Mouse (Mus musculus): ENCODE data around the gene St3gal3. TPM values are rescaled to one million over a fixed set of nuclear protein-coding genes. Genes with fewer than 3 reads are reported as not detected.

St3gal3 gene
- polyA plus RNA-seq, 1 experiment, result 34.3 TPM

DNA sequence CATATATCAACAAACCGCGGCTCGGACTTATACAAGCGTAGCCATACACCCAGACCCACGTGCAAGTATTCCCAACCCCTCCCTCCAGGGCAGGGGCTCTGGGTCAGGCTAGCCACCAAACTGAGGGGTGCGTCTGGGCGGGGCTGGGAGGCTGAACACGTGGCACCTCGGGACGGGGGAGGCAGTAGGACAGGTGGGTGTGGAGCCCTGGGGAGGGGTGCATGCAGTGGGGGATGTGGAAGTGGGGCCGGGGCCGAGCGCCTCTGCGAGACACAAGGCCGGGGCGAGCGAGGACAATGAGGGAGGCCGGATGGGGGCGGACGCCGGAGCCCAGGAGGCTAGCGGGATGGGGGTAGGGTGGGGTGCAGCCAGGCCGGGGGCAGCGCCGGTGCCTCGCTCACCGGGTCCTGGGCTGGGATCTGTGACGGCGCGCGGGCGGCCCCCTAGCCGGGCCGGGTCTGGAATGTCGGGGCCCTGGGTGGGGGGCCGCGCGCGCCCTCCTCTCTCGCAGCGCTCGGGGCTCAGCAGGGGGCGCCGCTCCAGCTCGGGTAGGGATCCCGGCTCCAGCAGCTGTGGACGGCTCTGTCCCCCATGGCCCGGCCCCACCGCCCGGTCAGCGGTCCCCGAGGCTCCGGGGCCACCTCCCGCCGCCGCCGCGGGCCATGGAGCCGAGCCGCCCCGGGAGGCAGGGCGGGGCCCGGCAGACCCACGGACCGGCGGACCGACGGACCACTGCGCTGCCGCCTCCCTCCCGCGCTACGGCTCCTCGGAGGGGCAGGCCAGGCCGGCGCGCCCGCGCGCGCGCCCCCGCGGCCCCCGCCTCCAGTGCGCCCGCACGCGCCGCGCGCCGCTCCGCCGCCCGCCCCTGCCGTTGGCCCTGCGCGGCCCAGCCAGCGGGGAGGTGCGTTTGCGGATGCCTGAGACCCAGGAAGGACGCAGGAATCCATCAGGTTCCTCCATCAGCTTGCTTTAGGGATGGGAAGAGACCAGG lies 251.7 kb downstream of the St3gal3 start, which contains the start of gene B4galt2:
TSS of gene B4galt2 (minus strand) at position 787 of the 991 bp plus-strand sequence.
- Histone ChIP-seq H3K4me1 (ENCODE audit: control insufficient read depth, insufficient read depth, insufficient read length, low read length) (peaks cover 8% of the 10 kb centered on the region), H3K27ac (replicated peaks; ENCODE audit: low read depth, low read length) (no peak within 1 kb of the TSS), H3K4me3 (ENCODE audit: insufficient read depth, low read depth, low read length) (peak within 1 kb of the TSS; percentile 66)

Other genes with a start within 250 kb of the St3gal3 start
- gene Atp6v0b, start 247.6 kb downstream of the St3gal3 start, polyA plus RNA-seq (2012; ENCODE audit: insufficient read depth, insufficient read length, missing spikeins), result 145 and 164 TPM in 2 replicates
- 1.7 and 4.4 TPM in 2 replicates for gene Dph2, start 242.9 kb downstream of the St3gal3 start, polyA plus RNA-seq (2012; ENCODE audit: insufficient read depth, insufficient read length, missing spikeins)
- gene Ipo13, start 219.9 kb downstream of the St3gal3 start, polyA plus RNA-seq (2012; ENCODE audit: insufficient read depth, insufficient read length, missing spikeins), result 28.3 and 48.3 TPM in 2 replicates
- gene Artn, start 205.2 kb downstream of the St3gal3 start, polyA plus RNA-seq (2012; ENCODE audit: insufficient read depth, insufficient read length, missing spikeins), result not detected in 2 replicates
- 12.1 and 12.6 TPM in 2 replicates for gene Kdm4a, start 45.1 kb upstream of the St3gal3 start, polyA plus RNA-seq (2012; ENCODE audit: insufficient read depth, insufficient read length, missing spikeins)
- 0.67 and 0.88 TPM in 2 replicates for gene Ptprf, start 156.5 kb upstream of the St3gal3 start, polyA plus RNA-seq (2012; ENCODE audit: insufficient read depth, insufficient read length, missing spikeins)